18 mouse cellular contexts compared by ENCODE assay signal in the genomic region with DNA sequence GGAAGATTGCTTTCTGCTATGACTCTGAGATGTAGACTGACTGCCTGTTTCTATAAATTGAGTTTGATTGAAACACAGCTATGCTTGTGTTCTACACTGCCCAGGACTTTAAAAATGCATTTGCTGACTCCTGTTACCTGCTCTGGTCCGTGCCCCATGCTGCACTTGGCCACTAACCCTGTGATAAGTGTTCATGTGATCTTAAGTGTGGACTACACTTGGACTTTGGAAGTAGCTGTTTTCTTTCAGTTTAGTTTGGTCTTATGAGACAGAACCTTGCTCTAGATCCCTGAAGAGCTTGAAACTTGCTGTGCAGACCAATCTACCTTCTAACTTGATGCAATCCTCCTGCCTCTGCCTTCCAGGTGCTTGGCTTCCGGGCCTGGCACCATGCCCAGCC. TPM values are rescaled to one million over a fixed set of nuclear protein-coding genes. Genes with fewer than 3 reads are reported as not detected.
"Had no signal": no experiment of that assay in that cellular context is flagged by ENCODE, and none has a peak within 500 bp of the region (broad histone marks: within the 10 kb centered on the region; RNA-seq: fewer than 3 reads in every experiment).

No protein-coding gene starts in this region.

- H3K27me3 ChIP-seq: hindbrain, embryonic 12.5 days; limb, embryonic 13.5 days; liver, embryonic 12.5 days; neural tube, embryonic 15.5 days had no signal

- DNase-seq: layer of hippocampus, adult 9-11 months; left cerebral cortex, postnatal 4 days; lung, embryonic 14.5 days; lung, postnatal 10 days; lung, postnatal 4 days; midbrain, embryonic 14.5 days; right cerebral cortex, adult 18-20 months; spleen, adult 18-20 months; thymus, adult 2 months; thymus, postnatal 25 days had no signal

- H3K27ac ChIP-seq: hindbrain, embryonic 12.5 days; limb, embryonic 13.5 days; liver, embryonic 12.5 days; midbrain, embryonic 10.5 days; neural tube, embryonic 15.5 days had no signal

- H3K4me3 ChIP-seq: hindbrain, embryonic 12.5 days; limb, embryonic 13.5 days; liver, embryonic 12.5 days; midbrain, embryonic 10.5 days; myocyte; neural tube, embryonic 15.5 days had no signal

- H3K9ac ChIP-seq: hindbrain, embryonic 12.5 days; limb, embryonic 13.5 days; liver, embryonic 12.5 days; lung, embryonic 14.5 days; neural tube, embryonic 15.5 days had no signal

- H3K4me2 ChIP-seq: hindbrain, embryonic 12.5 days; limb, embryonic 13.5 days; liver, embryonic 12.5 days; lung, embryonic 14.5 days; neural tube, embryonic 15.5 days had no signal

- ATAC-seq: hindbrain, embryonic 16.5 days; inflammation-experienced regulatory T-cells, adult 6 months; liver, embryonic 12.5 days had no signal

- H3K9me3 ChIP-seq: hindbrain, embryonic 12.5 days; limb, embryonic 13.5 days; midbrain, embryonic 10.5 days; neural tube, embryonic 15.5 days had no signal

RNA-seq across cellular contexts. Expression of gene Cnr2, which starts 29.2 kb away (rescaled TPM):
- polyA plus RNA-seq: myocyte had no signal
